Mouse (Mus musculus) gastrocnemius, postnatal 14 days (tissue): Measurements from ENCODE around the gene Fam117a. TPM values are rescaled to one million over a fixed set of nuclear protein-coding genes. Genes with fewer than 3 reads are reported as not detected.

Experiments used
- DNase-seq: peaks from one replicate; pipeline ENCODE4 v3.0.0; 2021; ENCODE audit warnings: mixed read lengths
- intact Hi-C: fragments of 180-260 bp; cut with DNase I; formaldehyde crosslinking; loops from one replicate; pipeline ENCODE4 v1.15.1; 2025; ENCODE audit warnings: low total_unique reads
- total RNA-seq, 2 experiments: library from RNA; stranded (reverse); gene quantifications; 2 replicates each; pipeline ENCODE4 v1.2.3; 2021

Gene Fam117a
- total RNA-seq, 2 experiments from 2014 or later, result 4.4 to 6.5 TPM

DNA sequence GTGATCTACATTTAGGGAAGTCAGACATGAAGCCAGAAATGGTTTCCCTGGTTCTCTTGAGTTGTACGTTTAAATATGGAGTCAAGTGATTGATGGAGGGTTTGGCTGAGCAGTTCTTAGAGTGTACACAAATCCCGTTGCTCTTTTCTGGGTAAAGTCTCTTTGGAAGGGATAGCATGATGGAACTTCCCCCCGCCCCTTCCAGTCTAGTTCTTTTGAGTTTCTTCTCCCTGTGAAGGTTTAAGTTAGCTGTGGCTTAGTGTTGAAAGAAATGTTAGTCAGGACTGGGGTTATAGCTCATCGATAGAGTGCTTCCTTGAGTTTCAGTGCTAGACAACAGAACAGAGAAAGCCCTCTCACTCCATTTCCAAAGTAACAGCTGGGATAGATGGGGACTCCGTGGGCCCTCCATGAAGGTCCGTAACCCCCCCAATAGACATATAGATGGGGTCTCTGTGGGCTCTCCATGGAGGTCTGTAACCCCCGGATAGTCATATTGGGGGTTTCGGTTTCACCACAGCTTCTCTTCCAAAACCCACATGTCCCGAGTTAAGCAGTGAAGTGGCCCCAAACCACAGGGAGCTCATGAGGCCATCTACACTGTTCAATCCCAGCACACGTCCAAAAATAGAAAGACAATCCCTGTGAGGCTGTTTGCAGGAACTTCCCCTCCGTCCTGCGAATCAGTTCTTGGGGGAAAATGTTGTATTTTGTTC is 18.3 kb downstream of the Fam117a start:
- intact Hi-C loops, result no loop called here
- no peak for DNase-seq

- intact Hi-C loops, result no loop called here
- no peak for DNase-seq
Measured at GRCm38 (mm10) chr11:95355661-95356011, 18.8 kb downstream of the Fam117a start.

DNA sequence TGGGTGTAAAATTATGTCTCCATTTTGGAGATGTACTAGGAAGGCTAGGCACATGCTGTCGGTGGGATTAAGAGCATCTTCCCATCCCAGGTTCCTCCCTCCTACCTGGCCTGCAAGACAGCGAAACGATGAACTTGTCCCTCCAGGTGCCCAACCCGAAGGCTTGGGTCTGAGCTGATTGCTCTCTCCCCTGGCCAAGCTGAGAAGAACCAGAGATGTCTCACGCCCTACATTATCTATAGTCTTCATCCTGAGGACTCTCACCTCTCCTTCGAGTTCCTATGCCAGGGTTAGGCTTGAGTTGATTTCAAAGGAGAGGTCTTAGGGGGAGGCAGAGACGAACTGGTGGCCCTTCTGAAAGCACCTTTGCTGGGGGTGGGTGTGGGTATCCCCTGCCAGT is 19.2 kb downstream of the Fam117a start:
- intact Hi-C loops, result no loop called here

DNA sequence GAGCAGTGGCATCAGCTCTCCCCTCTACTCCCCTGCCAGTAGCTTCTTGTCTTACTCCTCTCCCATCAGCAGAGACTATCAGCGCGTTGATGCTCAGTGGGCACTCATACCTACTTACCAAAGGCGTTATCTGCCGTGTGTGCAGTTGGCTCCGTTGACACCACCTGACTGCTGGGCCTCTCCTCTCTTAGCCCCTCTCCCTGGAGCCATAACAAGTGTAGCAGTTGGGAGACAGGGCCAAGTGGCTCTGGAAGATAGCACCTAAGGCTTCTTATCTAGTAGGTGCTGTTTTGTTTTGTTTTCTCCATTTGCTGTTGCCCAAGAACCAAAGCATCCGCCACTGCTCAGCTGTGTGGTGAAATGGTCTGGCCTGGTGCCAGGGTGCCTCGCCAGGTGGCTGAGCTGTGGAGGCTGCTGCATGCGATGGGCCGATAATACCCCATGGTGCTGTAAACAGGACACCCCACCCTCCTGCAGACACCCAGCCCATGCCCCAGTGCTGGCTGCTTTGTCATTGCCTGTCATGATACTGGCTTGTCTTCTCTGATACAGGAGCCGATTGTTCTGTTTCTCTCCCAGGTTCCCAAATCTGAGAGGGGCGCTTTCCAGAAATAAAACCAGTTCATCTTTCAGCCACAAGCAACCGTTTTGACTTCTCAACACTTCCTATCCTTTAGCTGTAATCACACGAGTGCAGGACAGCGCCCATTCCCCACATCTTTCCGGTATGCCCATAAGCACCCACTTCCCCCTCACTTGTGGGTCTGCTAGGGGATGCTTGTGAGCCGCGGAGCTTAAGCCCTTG is 19.9 kb downstream of the Fam117a start:
- intact Hi-C loops, result no loop called here
- DNase-seq, result peak; percentile 68

More for the DNA sequence above, 19.2 kb downstream of the Fam117a start:
- DNase-seq, result no peak

DNA sequence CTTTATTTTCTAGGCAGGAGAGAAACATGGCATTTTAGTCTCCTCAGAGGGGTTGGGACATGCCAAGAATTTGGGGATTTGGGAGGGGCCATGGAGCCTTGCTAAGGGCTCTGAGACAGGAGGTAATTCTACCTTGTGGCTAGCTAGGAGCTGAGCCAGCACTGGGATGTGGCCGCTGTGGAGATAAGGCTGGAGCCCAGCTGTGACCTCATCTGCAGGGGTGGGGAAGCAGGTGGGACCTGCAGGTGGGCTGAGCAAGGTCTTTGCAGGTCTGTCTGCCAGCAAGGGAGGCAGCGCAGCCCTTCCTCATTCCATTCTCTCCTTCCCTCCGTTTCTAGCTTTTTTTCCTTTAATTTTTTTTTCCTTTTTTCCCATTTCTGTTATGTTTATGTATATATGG is 21.4 kb downstream of the Fam117a start:
- intact Hi-C loops, result no loop called here

DNA sequence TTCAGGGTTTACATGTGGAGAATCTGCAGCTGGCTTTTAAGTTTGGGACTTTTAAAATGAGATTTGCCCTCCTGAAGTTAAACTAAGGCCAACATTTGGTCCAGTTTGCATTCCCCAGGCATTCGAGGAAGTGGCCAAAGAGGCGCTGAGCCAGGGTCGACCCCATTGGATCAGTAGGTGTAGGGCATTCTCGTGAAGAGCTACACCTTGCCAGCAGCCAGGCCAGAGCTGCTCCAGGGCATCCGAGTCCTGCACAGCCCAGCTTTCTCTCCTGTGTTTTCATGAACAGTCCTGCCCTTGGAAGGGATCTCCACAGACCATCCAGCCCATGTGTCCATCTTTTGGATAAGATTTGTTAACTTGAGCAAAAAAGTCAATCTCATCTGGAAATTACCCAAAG is 27.6 kb downstream of the Fam117a start:
- intact Hi-C loops, result no loop called here

More for the DNA sequence above, 21.4 kb downstream of the Fam117a start:
- DNase-seq, result no peak

GRCm38 (mm10) chr11:95365596-95365995 is 28.8 kb downstream of the Fam117a start:
- peak; percentile 91 for DNase-seq
- intact Hi-C loops, result no loop called here

More for the DNA sequence above, 27.6 kb downstream of the Fam117a start:
- DNase-seq, result no peak

- intact Hi-C loops, result no loop called here
- peak; percentile 36 for DNase-seq
Measured at GRCm38 (mm10) chr11:95366280-95366897, 29.6 kb downstream of the Fam117a start.

DNA sequence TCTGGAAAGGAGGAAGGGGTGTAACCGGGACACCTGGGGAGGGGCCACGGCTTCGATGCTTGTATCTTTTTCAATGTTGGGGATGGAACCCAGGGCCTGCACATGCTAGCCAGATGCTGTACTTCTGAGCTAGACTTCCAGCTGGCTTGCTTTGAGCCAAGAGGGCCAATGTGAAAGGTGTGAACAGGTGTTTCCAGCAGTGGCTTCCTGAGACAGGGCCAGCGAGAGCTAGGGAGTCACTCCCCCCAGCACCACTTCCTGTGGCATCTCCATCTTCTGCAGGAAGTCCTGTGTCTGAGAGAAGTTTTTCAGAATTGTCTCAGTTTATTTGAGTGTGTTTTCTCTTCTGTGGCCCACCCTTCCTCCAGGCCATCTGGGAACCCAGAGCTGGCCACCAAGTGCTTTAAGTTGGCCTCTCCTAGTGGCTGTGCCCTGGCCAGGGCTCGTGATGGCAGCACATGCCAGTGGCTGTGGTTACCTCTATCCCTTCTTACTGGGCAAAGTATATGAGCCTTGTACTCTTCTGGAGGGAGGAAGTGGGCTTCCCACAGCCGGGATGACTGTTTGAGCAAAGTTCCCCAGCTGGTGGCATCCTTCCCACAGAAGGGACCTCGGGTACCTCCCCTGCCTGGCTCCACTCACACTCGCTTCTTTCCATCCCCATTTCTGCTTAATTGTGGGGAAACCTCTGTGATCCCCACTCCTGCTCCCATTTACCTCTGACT is 30.4 kb downstream of the Fam117a start:
- intact Hi-C loops, result no loop called here
- DNase-seq, result no peak

DNA sequence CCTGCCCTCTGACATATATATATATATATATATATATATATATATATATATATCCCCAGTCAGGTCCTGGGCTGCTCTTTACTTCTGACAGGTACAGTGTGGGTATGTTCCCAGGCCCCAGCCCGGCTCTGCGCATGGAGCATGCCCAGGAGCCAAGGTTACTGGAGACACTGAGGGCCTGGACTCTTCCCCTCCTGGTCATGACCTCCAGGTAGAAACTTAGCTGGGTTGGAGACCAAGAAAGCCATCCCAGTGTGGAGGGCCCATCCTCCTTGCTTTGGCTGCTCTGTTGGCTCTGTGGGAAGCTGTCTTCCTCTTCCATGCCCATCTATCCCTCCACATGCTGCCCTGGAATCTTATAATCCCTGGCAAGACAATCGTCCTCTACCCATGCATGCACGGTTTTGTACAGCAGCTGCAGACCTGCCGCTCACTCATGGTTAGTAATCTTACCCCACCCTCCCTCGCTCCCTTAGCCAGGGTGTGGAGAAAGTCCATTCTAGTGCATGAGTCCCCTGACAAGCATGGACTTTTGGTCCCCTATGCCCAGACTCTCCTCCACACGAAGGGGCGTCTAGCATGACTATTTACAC is 31.5 kb downstream of the Fam117a start:
- intact Hi-C loops, result no loop called here
- no peak for DNase-seq

- DNase-seq, result no peak
- intact Hi-C loops, result no loop called here
Measured at GRCm38 (mm10) chr11:95368871-95369270, 32.1 kb downstream of the Fam117a start.

- intact Hi-C loops, result loop anchor here (10.0 kb wide), 1 partner anchor 55 kb away; the partner anchor contains the start of gene Kat7
- peak; percentile 81 for DNase-seq
Measured at GRCm38 (mm10) chr11:95369964-95370890, 33.4 kb downstream of the Fam117a start.

DNA sequence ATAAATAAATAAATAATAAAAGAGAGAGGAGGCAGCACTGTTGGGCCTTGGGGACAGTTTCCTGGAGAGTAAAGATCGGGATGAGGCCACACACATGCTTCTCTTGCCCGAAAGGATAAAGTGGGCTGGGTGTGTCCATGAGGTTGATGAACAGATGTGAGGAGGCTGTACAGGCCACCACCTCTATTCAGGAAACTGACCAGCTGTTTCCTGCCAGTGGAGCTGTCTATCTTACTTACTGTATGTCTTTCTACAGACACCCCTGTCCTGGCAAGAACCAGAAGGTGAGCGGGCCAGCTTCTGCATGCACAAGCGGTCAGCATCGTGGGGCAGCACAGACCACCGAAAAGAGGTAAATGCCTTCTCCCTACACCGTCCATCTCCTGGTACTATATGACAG is 34.4 kb downstream of the Fam117a start:
- no peak for DNase-seq
- intact Hi-C loops, result loop anchor here (10.0 kb wide), 1 partner anchor 56 kb away; the partner anchor contains the start of gene Kat7

DNA sequence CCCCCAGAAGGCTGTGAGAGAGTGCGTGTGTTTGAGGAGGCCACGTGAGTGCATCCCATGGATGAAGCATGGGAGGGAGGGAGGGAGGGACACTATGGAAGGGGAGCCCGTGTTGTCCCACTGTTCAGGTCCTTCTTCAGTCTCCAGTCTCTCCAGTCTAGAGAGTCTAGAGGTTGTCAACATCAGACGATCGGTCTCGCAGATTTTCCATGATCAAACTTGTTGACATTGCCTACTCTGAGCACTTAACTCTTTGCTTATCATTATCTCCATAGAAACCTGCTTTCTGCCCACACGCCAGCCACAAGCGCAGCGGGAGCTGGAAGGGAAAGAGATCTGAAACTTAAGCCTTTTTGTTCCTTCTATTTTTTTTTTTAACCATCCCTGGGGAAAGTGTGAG is 42.1 kb downstream of the Fam117a start:
- intact Hi-C loops, result loop anchor here (10.0 kb wide), 1 partner anchor 64 kb away; the partner anchor contains the start of gene Kat7
- no peak for DNase-seq

GRCm38 (mm10) chr11:95379552-95379951 is 42.7 kb downstream of the Fam117a start:
- intact Hi-C loops, result loop anchor here (10.0 kb wide), 1 partner anchor 65 kb away; the partner anchor contains the start of gene Kat7
- DNase-seq, result no peak

- no peak for DNase-seq
- intact Hi-C loops, result loop anchor here (5.0 to 10.0 kb wide), 2 partner anchors 43 to 116 kb away; partner anchors contain the start of genes Fam117a and Tac4
Measured at GRCm38 (mm10) chr11:95380711-95381110, 43.9 kb downstream of the Fam117a start.

DNA sequence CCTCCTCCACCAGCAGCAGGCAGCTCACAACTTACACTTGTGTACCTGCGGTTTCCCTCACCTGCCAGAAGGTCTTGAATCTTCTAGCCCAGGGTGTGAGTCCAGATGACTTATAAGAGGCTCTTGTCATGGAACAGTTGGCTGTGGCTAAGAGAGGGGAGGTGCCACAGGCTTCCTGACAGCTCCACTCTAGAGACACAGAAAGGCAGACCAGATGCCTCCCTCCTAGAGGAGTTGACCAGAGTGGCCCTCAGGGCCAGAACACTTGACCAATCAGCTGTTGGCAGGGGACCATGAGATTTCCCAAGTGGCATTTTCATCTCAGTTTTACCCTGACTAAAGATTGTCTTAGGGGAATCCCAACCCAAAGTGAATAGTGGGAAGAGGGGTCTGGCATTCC is 44.3 kb downstream of the Fam117a start:
- peak; percentile 2 for DNase-seq
- intact Hi-C loops, result loop anchor here (5.0 to 10.0 kb wide), 2 partner anchors 44 to 116 kb away; partner anchors contain the start of genes Fam117a and Tac4
